Mouse (Mus musculus) small intestine, adult 10 weeks (tissue): Measurements from ENCODE around the gene March10. TPM values are rescaled to one million over a fixed set of nuclear protein-coding genes. Genes with fewer than 3 reads are reported as not detected.

ENCODE experiments used
- polyA plus RNA-seq: library from polyadenylated mRNA; stranded (reverse); fragments of 350-450 nt; fragmentation: Illumina TruSeq; extraction: RNeasy Lipid Tissue Mini Kit (QIAGEN cat#74804); gene quantifications from one replicate; pipeline ENCODE4 v1.2.3, GENCODE M21; 2014; ENCODE audit warnings: low replicate concordance

The March10 gene
- not detected for polyA plus RNA-seq

GRCm38 (mm10) chr11:105456497-105456907 lies at the start of gene March10:
Gene March10 (minus strand): TSS chr11:105456735.

Other genes with a start within 250 kb of the March10 start
- not detected for gene Mrc2, start 164.1 kb downstream of the March10 start, polyA plus RNA-seq
- 2.5 TPM for gene Tanc2, start 133.3 kb upstream of the March10 start, polyA plus RNA-seq